24 mouse cellular contexts compared by ENCODE assay signal in genomic region chr11:116697521-116697920, GRCm38 (mm10). TPM values are rescaled to one million over a fixed set of nuclear protein-coding genes. Genes with fewer than 3 reads are reported as not detected.
"Had no signal": no experiment of that assay in that cellular context is flagged by ENCODE, and none has a peak within 500 bp of the region (broad histone marks: within the 10 kb centered on the region; RNA-seq: fewer than 3 reads in every experiment).

No protein-coding gene starts in this region.

- H3K4me2 ChIP-seq: limb, embryonic 13.5 days; liver, embryonic 12.5 days; liver, embryonic 15.5 days; lung, embryonic 15.5 days; midbrain, embryonic 12.5 days; midbrain, embryonic 15.5 days; neural tube, embryonic 13.5 days; stomach, embryonic 15.5 days had no signal

- H3K9me3 ChIP-seq: limb, embryonic 10.5 days; limb, embryonic 13.5 days; liver, embryonic 12.5 days; liver, embryonic 15.5 days; lung, embryonic 15.5 days; midbrain, embryonic 12.5 days; midbrain, embryonic 15.5 days; neural tube, embryonic 13.5 days; stomach, embryonic 15.5 days had no signal

- H3K9ac ChIP-seq: limb, embryonic 13.5 days; liver, embryonic 12.5 days; liver, embryonic 15.5 days; lung, embryonic 15.5 days; midbrain, embryonic 12.5 days; midbrain, embryonic 15.5 days; neural tube, embryonic 13.5 days; stomach, embryonic 15.5 days had no signal

- H3K4me3 ChIP-seq: layer of hippocampus, adult 2 months; limb, embryonic 10.5 days; limb, embryonic 13.5 days; liver, embryonic 12.5 days; liver, embryonic 15.5 days; lung, embryonic 15.5 days; midbrain, embryonic 12.5 days; midbrain, embryonic 15.5 days; myocyte; neural tube, embryonic 13.5 days; stomach, embryonic 15.5 days had no signal

- H3K27ac ChIP-seq: kidney, postnatal 0 days; layer of hippocampus, adult 2 months; limb, embryonic 10.5 days; limb, embryonic 13.5 days; liver, embryonic 12.5 days; liver, embryonic 15.5 days; lung, embryonic 15.5 days; macrophage; midbrain, embryonic 12.5 days; midbrain, embryonic 15.5 days; neural tube, embryonic 13.5 days; stomach, embryonic 15.5 days had no signal

- H3K36me3 ChIP-seq: limb, embryonic 10.5 days; limb, embryonic 13.5 days; liver, embryonic 12.5 days; liver, embryonic 15.5 days; lung, embryonic 15.5 days; midbrain, embryonic 12.5 days; midbrain, embryonic 15.5 days; neural tube, embryonic 13.5 days; stomach, embryonic 15.5 days had no signal

- ATAC-seq: liver, embryonic 12.5 days; midbrain, embryonic 15.5 days had no signal

- DNase-seq: kidney, adult 11 months; kidney, adult 9 months; kidney, postnatal 25 days; layer of hippocampus, adult 9-11 months; liver; lung, adult 18-20 months; retina, postnatal 1 day; right cerebral cortex, postnatal 25 days; spleen, adult 18-20 months; thymus, adult 2 months; thymus, postnatal 25 days had no signal

RNA-seq across cellular contexts. Expression of gene Cygb, which starts 43.4 kb away (rescaled TPM):
- polyA plus RNA-seq: macrophage had no signal

RNA-seq across cellular contexts. Expression of gene Prcd, which starts 44.2 kb away (rescaled TPM):
- polyA plus RNA-seq: macrophage had no signal
